Mouse (Mus musculus) thymus, postnatal 25 days (tissue): ENCODE measurements at regions not wholly inside any gene's neighbourhood (a gene's known extent, or its start where the extent isn't known, plus 50 kb on each side); places are given as distances from the start of the nearest gene placed in this dataset.
"Not testable (repeated sequence)": the region's sequence is repeated elsewhere in the genome, so short reads cannot be mapped to it uniquely, and the experiment has no call there.

Experiments used
- DNase-seq: peaks from one replicate; pipeline ENCODE4 v3.0.0; 2022

- DNase-seq, result no peak
Measured at GRCm38 (mm10) chr5:42884251-42884650, 348.7 kb upstream of the Cpeb2 start.

- no peak for DNase-seq
Measured at GRCm38 (mm10) chr5:42891890-42892289, 341.1 kb upstream of the Cpeb2 start.

- DNase-seq, result no peak
Measured at GRCm38 (mm10) chr5:42906136-42906535, 326.8 kb upstream of the Cpeb2 start.

- no peak for DNase-seq
Measured at GRCm38 (mm10) chr5:42919328-42919727, 313.6 kb upstream of the Cpeb2 start.

- DNase-seq, result no peak
Measured at GRCm38 (mm10) chr5:42932106-42932505, 300.9 kb upstream of the Cpeb2 start.

- DNase-seq, result no peak
Measured at GRCm38 (mm10) chr5:42959296-42959862, 273.6 kb upstream of the Cpeb2 start.

- DNase-seq, result not testable (repeated sequence)
Measured at GRCm38 (mm10) chr5:42966952-42967351, 266.0 kb upstream of the Cpeb2 start.

GRCm38 (mm10) chr5:42969209-42969608 lies 263.8 kb upstream of the Cpeb2 start:
- no peak for DNase-seq

- no peak for DNase-seq
Measured at GRCm38 (mm10) chr5:42969621-42970020, 263.3 kb upstream of the Cpeb2 start.

- DNase-seq, result no peak
Measured at GRCm38 (mm10) chr5:42977108-42977507, 255.9 kb upstream of the Cpeb2 start.

- no peak for DNase-seq
Measured at GRCm38 (mm10) chr5:42980946-42981650, 251.9 kb upstream of the Cpeb2 start.

GRCm38 (mm10) chr5:42986203-42986602 lies 246.8 kb upstream of the Cpeb2 start:
- DNase-seq, result no peak

- DNase-seq, result no peak
Measured at GRCm38 (mm10) chr5:42987710-42988466, 245.1 kb upstream of the Cpeb2 start.

GRCm38 (mm10) chr5:42989287-42989686 lies 243.7 kb upstream of the Cpeb2 start:
- DNase-seq, result no peak

GRCm38 (mm10) chr5:43024006-43024593 lies 208.9 kb upstream of the Cpeb2 start:
- no peak for DNase-seq

GRCm38 (mm10) chr5:43031285-43031684 lies 201.7 kb upstream of the Cpeb2 start:
- DNase-seq, result no peak

- no peak for DNase-seq
Measured at GRCm38 (mm10) chr5:43031916-43032315, 201.1 kb upstream of the Cpeb2 start.

- DNase-seq, result no peak
Measured at GRCm38 (mm10) chr5:43034421-43034820, 198.5 kb upstream of the Cpeb2 start.

GRCm38 (mm10) chr5:43037592-43037991 lies 195.4 kb upstream of the Cpeb2 start:
- DNase-seq, result no peak

GRCm38 (mm10) chr5:43039525-43039924 lies 193.4 kb upstream of the Cpeb2 start:
- no peak for DNase-seq

GRCm38 (mm10) chr5:43042585-43042984 lies 190.4 kb upstream of the Cpeb2 start:
- no peak for DNase-seq

- DNase-seq, result no peak
Measured at GRCm38 (mm10) chr5:43045860-43046259, 187.1 kb upstream of the Cpeb2 start.

GRCm38 (mm10) chr5:43047316-43047715 lies 185.7 kb upstream of the Cpeb2 start:
- DNase-seq, result no peak
